ENCODE assay signal across 8 mouse cellular contexts in the genomic region with DNA sequence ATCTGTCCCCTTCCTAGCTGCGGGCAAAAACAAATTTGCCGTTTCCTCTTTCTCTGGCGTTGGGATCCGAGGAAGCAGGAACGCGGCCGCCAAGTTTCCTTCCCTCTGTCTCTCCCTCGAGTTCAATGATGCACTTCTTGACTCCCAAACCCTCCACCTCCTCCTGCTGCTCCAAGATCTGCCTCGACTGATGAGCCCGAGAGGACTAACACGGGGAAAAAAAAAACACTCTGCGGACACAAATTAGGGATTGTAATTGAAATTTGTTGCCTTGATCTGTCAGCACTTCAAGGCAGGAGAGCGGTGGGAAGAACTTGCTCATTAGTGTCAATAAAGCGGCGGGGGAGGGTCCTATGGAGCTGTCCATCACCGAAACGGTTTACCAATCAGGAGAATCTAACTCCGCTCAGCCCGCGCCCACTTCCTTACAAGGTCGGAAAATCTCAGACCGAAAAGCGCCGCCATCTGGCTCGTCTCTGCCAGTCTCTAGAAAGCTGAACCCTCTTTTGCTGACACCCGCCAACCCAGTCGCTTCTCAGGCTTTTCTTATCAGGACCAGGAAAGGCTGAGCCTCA. TPM values are rescaled to one million over a fixed set of nuclear protein-coding genes. Genes with fewer than 3 reads are reported as not detected.
A peak's percentile ranks its signal among the peaks of the same experiment; 100 is the strongest.
DNase-seq lines count a peak whose midpoint lies in the region; ATAC-seq and TF ChIP-seq lines count a peak whose summit lies in the region.

A gene (minus strand): TSS at position 300 of the 575 bp plus-strand sequence.

- peak; percentile 10 for DNase-seq in ovary, postnatal 10 days (ENCODE audit: low spot score)
- DNase-seq in ovary, postnatal 14 days (ENCODE audit: low spot score) = no peak
- peak; percentile 58 to 72 for DNase-seq in gastrocnemius, postnatal 36 days
- DNase-seq in hindlimb bud, embryonic 11.5 days (ENCODE audit: extremely low spot score, low read depth, low spot score) = peak; percentile 90
- peak; percentile 19 for DNase-seq in liver, postnatal 0 days
- DNase-seq in thymus, postnatal 36 days = no peak

- no peak for TF ChIP-seq CTCF in liver, postnatal 0 days (IDR thresholded peaks at IDR 0.05; ENCODE audit: low read depth)

- TF ChIP-seq EP300 in liver, postnatal 0 days (IDR thresholded peaks at IDR 0.05; ENCODE audit: low read depth) = no peak

- no peak within 1 kb of the TSS for H3K9ac ChIP-seq in liver, postnatal 0 days (replicated peaks)
- H3K9ac ChIP-seq in neural tube, embryonic 14.5 days (replicated peaks; ENCODE audit: low read depth, low read length) = peak within 1 kb of the TSS; percentile 41

- peaks cover 85% of the 10 kb centered on the region for H3K27me3 ChIP-seq in liver, postnatal 0 days (ENCODE audit: insufficient read depth, low read length)
- peaks cover 55% of the 10 kb centered on the region for H3K27me3 ChIP-seq in neural tube, embryonic 14.5 days (ENCODE audit: control insufficient read depth, insufficient read depth, low read length)

- H3K4me3 ChIP-seq in liver, postnatal 0 days (ENCODE audit: low read depth, low read length) = peak within 1 kb of the TSS; percentile 37
- H3K4me3 ChIP-seq in neural tube, embryonic 14.5 days (ENCODE audit: low read depth, low read length) = peak within 1 kb of the TSS; percentile 38

- H3K36me3 ChIP-seq in liver, postnatal 0 days (replicated peaks; ENCODE audit: insufficient read depth, low read length) = no peaks in the 10 kb centered on the region
- H3K36me3 ChIP-seq in neural tube, embryonic 14.5 days (ENCODE audit: control insufficient read depth, insufficient read depth, low read length) = no peaks in the 10 kb centered on the region

- WGBS in liver, postnatal 0 days (ENCODE audit: insufficient replicate concordance) = 1% methylated on average over 27 of the region's 27 CpGs
- WGBS in neural tube, embryonic 14.5 days = 0% methylated on average over 27 of the region's 27 CpGs

- H3K27ac ChIP-seq in liver, postnatal 0 days (ENCODE audit: low read depth) = no peak within 1 kb of the TSS
- no peak within 1 kb of the TSS for H3K27ac ChIP-seq in neural tube, embryonic 14.5 days (ENCODE audit: low read depth, low read length)

- peaks cover 13% of the 10 kb centered on the region for H3K4me1 ChIP-seq in liver, postnatal 0 days (ENCODE audit: insufficient read depth)
- peaks cover 9% of the 10 kb centered on the region for H3K4me1 ChIP-seq in neural tube, embryonic 14.5 days (ENCODE audit: control insufficient read depth, insufficient read depth, low read length)

- peak; percentile 55 for ATAC-seq in common myeloid progenitor, adult 5-6 weeks (replicated peaks; ENCODE audit: low read depth, poor library complexity, severe bottlenecking)
- no peak for ATAC-seq in liver, postnatal 0 days
- peak; percentile 57; the same call in 1 of the 2 replicates for ATAC-seq in neural tube, embryonic 14.5 days (ENCODE audit: low read depth)

- peak within 1 kb of the TSS; percentile 69 for H3K4me2 ChIP-seq in liver, postnatal 0 days (ENCODE audit: low read depth, low read length)
- H3K4me2 ChIP-seq in neural tube, embryonic 14.5 days (ENCODE audit: low read depth, low read length) = peak within 1 kb of the TSS; percentile 51

- intact Hi-C loops in gastrocnemius, postnatal 36 days (cut with DNase I) = no loop called here

- H3K9me3 ChIP-seq in liver, postnatal 0 days (ENCODE audit: low read length) = no peaks in the 10 kb centered on the region
- no peaks in the 10 kb centered on the region for H3K9me3 ChIP-seq in neural tube, embryonic 14.5 days (ENCODE audit: control insufficient read depth, low read length)

RNA-seq across cellular contexts. Expression of the gene that starts here (rescaled TPM):
- total RNA-seq in common myeloid progenitor, adult 5-6 weeks (2017) = not detected in 2 replicates
- total RNA-seq in gastrocnemius, postnatal 36 days (2021) = under 1 TPM; 0.64 to 0.79 TPM
- polyA plus RNA-seq in liver, postnatal 0 days (2015; fragmentation: Nextera tagmentation; extraction: Ambion mirVana) = 0.02 TPM in 1 of 2 replicates, not detected in the other
- 0.08 and 1.3 TPM in 2 replicates for polyA plus RNA-seq in neural tube, embryonic 14.5 days (2014; fragmentation: Nextera tagmentation; extraction: Ambion mirVana)

Comparison
In these comparisons a context has a peak if more than half of its experiments do, and no peak if none do; other contexts are left out.
1. DNase-seq: peak in ovary, postnatal 10 days (single experiment) and hindlimb bud, embryonic 11.5 days (single experiment); none in ovary, postnatal 14 days (single experiment) and thymus, postnatal 36 days (0 of 2).
2. Peak in ATAC-seq in common myeloid progenitor, adult 5-6 weeks; RNA of the gene not detected or under 1 TPM.
3. Peak in DNase-seq in gastrocnemius, postnatal 36 days; RNA of the gene not detected or under 1 TPM.
4. Peak in DNase-seq, H3K4me3 ChIP-seq and H3K4me2 ChIP-seq in liver, postnatal 0 days; RNA of the gene not detected or under 1 TPM.